In the genomic region with DNA sequence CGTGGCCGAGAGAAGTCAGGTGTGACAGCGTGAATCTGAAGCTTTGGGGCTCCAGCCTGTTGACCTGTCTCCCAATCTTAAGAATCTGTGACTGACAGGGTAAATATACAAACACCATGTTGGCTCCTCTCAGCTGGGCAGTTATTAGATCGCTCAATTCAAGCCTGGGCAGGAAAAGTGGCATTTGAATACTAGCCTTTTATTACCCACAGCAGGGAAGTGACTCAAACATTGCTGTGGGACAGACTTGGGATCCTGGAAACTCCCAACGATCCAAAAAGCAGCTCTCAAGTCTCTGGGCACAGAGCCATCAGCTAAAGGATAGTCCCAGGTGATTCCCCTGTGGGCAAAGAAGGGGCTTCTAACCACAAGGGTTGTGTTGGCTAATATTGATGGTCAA, we compare ENCODE assay signal across 28 mouse cellular contexts. TPM values are rescaled to one million over a fixed set of nuclear protein-coding genes. Genes with fewer than 3 reads are reported as not detected.
A peak's percentile ranks its signal among the peaks of the same experiment; 100 is the strongest.
DNase-seq lines count a peak whose midpoint lies in the region; ATAC-seq and TF ChIP-seq lines count a peak whose summit lies in the region.
"Had no signal": no experiment of that assay in that cellular context is flagged by ENCODE, and none has a peak within 500 bp of the region (broad histone marks: within the 10 kb centered on the region; RNA-seq: fewer than 3 reads in every experiment).

No protein-coding gene starts in this region.

- no peak for TF ChIP-seq CTCF in hindbrain, postnatal 0 days (IDR thresholded peaks at IDR 0.05; ENCODE audit: low read depth)
- no peak for TF ChIP-seq CTCF in CH12.LX (conservative IDR thresholded peaks at IDR 0.05 in 1 of 2, IDR thresholded peaks at IDR 0.05 in 1 of 2; ENCODE audit: low read depth in 2 of 2, low read length in 2 of 2)

- no peaks in the 10 kb centered on the region for H3K27me3 ChIP-seq in hindbrain, postnatal 0 days (ENCODE audit: insufficient read depth, low read length)
- no peaks in the 10 kb centered on the region for H3K27me3 ChIP-seq in hindbrain, embryonic 12.5 days
- no peaks in the 10 kb centered on the region for H3K27me3 ChIP-seq in CH12.LX (replicated peaks)
- H3K27me3 ChIP-seq in midbrain, embryonic 14.5 days (ENCODE audit: control insufficient read depth, insufficient read depth, low read length): no peaks in the 10 kb centered on the region
- H3K27me3 ChIP-seq: embryonic facial prominence, embryonic 15.5 days; forebrain, embryonic 15.5 days; hindbrain, embryonic 13.5 days; intestine, embryonic 15.5 days had no signal

- no peak for ATAC-seq in hindbrain, postnatal 0 days
- ATAC-seq in hindbrain, embryonic 12.5 days (ENCODE audit: low FRiP score): no peak
- ATAC-seq in midbrain, embryonic 14.5 days (ENCODE audit: low FRiP score, low TSS enrichment): no peak
- ATAC-seq: CD4-positive, CD25-positive, alpha-beta regulatory T cell, adult 4 months; forebrain, embryonic 15.5 days; intestine, embryonic 15.5 days had no signal

- no peak for TF ChIP-seq POLR2A in CH12.LX (IDR thresholded peaks at IDR 0.05; ENCODE audit: low read depth, low read length)

- no peak overlapping the region for H3K4me2 ChIP-seq in hindbrain, postnatal 0 days (ENCODE audit: low read depth, low read length)
- no peak overlapping the region for H3K4me2 ChIP-seq in hindbrain, embryonic 12.5 days (replicated peaks)
- peak overlapping the region; percentile 46; the same call in 1 of the 2 replicates for H3K4me2 ChIP-seq in CH12.LX (ENCODE audit: insufficient read depth, low read depth, poor library complexity, severe bottlenecking)
- H3K4me2 ChIP-seq in midbrain, embryonic 14.5 days (ENCODE audit: low read length): no peak overlapping the region
- H3K4me2 ChIP-seq: embryonic facial prominence, embryonic 15.5 days; forebrain, embryonic 15.5 days; hindbrain, embryonic 13.5 days; intestine, embryonic 15.5 days had no signal

- no peak for TF ChIP-seq RAD21 in CH12.LX (IDR thresholded peaks at IDR 0.05; ENCODE audit: low read depth, low read length)

- H3K9me3 ChIP-seq in hindbrain, postnatal 0 days (ENCODE audit: low read length): no peaks in the 10 kb centered on the region
- H3K9me3 ChIP-seq in hindbrain, embryonic 12.5 days (replicated peaks): no peaks in the 10 kb centered on the region
- H3K9me3 ChIP-seq in CH12.LX (replicated peaks; ENCODE audit: low read length): no peaks in the 10 kb centered on the region
- H3K9me3 ChIP-seq in midbrain, embryonic 14.5 days (ENCODE audit: control insufficient read depth, low read length): no peaks in the 10 kb centered on the region
- H3K9me3 ChIP-seq: embryonic facial prominence, embryonic 15.5 days; forebrain, embryonic 15.5 days; hindbrain, embryonic 13.5 days; intestine, embryonic 15.5 days had no signal

- TF ChIP-seq EP300 in CH12.LX (IDR thresholded peaks at IDR 0.05; ENCODE audit: low read length): no peak

- dilution Hi-C loops in CH12.LX (cut with MboI; ENCODE audit: extremely low pct_ligation_motif_present, extremely low pct_unique_long_range_greater_than_20kb, low sequenced_read_pairs): no loop called here

- in situ Hi-C loops in CH12.LX (cut with MboI; ENCODE audit: low pct_ligation_motif_present, low pct_unique_long_range_greater_than_20kb, low sequenced_read_pairs): no loop called here

- no peaks in the 10 kb centered on the region for H3K79me2 ChIP-seq in CH12.LX (replicated peaks; ENCODE audit: control insufficient read depth, extremely low read depth, insufficient read depth, poor library complexity, severe bottlenecking)

- no peak overlapping the region for H3K27ac ChIP-seq in hindbrain, postnatal 0 days
- H3K27ac ChIP-seq in hindbrain, embryonic 12.5 days: no peak overlapping the region
- H3K27ac ChIP-seq in CH12.LX (ENCODE audit: insufficient read depth, low read depth): peak overlapping the region; percentile 38; the same call in 1 of the 2 replicates
- H3K27ac ChIP-seq in midbrain, embryonic 14.5 days (replicated peaks; ENCODE audit: low read depth, low read length): no peak overlapping the region
- H3K27ac ChIP-seq: embryonic facial prominence, embryonic 15.5 days; forebrain, embryonic 15.5 days; hindbrain, embryonic 13.5 days; intestine, embryonic 15.5 days had no signal

- no peaks in the 10 kb centered on the region for H3K4me1 ChIP-seq in hindbrain, postnatal 0 days (ENCODE audit: insufficient read depth, low read length)
- no peaks in the 10 kb centered on the region for H3K4me1 ChIP-seq in hindbrain, embryonic 12.5 days
- H3K4me1 ChIP-seq in CH12.LX (ENCODE audit: control insufficient read depth in 1 of 2, insufficient read depth in 2 of 2): peaks cover 19 to 47% of the 10 kb centered on the region in 2 experiments
- H3K4me1 ChIP-seq in midbrain, embryonic 14.5 days (ENCODE audit: control insufficient read depth, insufficient read depth, low read length): no peaks in the 10 kb centered on the region
- H3K4me1 ChIP-seq: forebrain, embryonic 15.5 days; hindbrain, embryonic 13.5 days; intestine, embryonic 15.5 days had no signal

- H3K9ac ChIP-seq in hindbrain, postnatal 0 days (replicated peaks; ENCODE audit: low read length): no peak overlapping the region
- no peak overlapping the region for H3K9ac ChIP-seq in hindbrain, embryonic 12.5 days
- no peak overlapping the region for H3K9ac ChIP-seq in CH12.LX (ENCODE audit: insufficient read depth, low read depth)
- H3K9ac ChIP-seq in midbrain, embryonic 14.5 days (replicated peaks; ENCODE audit: low read length): no peak overlapping the region
- H3K9ac ChIP-seq: embryonic facial prominence, embryonic 15.5 days; forebrain, embryonic 15.5 days; hindbrain, embryonic 13.5 days; intestine, embryonic 15.5 days had no signal

- WGBS in hindbrain, postnatal 0 days: 26% methylated on average over 5 of the region's 5 CpGs
- WGBS in hindbrain, embryonic 12.5 days: 54% methylated on average over 5 of the region's 5 CpGs
- WGBS in midbrain, embryonic 14.5 days: 18% methylated on average over 5 of the region's 5 CpGs

- peak; percentile 28 for DNase-seq in hindbrain, postnatal 0 days (ENCODE audit: low spot score)
- DNase-seq in 3134 (ENCODE audit: extremely low read depth, insufficient read length, low spot score): peak; percentile 74
- DNase-seq in CH12.LX (ENCODE audit: extremely low read depth): no peak
- peak; percentile 54 for DNase-seq in fibroblast of lung, adult 2 months (ENCODE audit: low read depth)
- DNase-seq in frontal cortex, postnatal 25 days (ENCODE audit: low spot score in 2 of 2): no peak
- no peak for DNase-seq in midbrain, embryonic 14.5 days
- DNase-seq: adrenal gland, adult 8-10 months; B cell, adult 2 months; cerebellum, adult 11 months; cerebellum, adult 8-10 months; cerebellum, postnatal 14 days; embryo, embryonic 11 days; gastrocnemius, postnatal 25 days; heart, postnatal 10 days; heart, postnatal 4 days had no signal

- H3K36me3 ChIP-seq in hindbrain, postnatal 0 days (ENCODE audit: insufficient read depth, low read length): no peaks in the 10 kb centered on the region
- no peaks in the 10 kb centered on the region for H3K36me3 ChIP-seq in hindbrain, embryonic 12.5 days
- no peaks in the 10 kb centered on the region for H3K36me3 ChIP-seq in CH12.LX (replicated peaks in 1 of 2; ENCODE audit: control insufficient read depth in 1 of 2, insufficient read depth in 1 of 2, low read length in 1 of 2)
- H3K36me3 ChIP-seq in midbrain, embryonic 14.5 days (ENCODE audit: control insufficient read depth, insufficient read depth, low read length): no peaks in the 10 kb centered on the region
- H3K36me3 ChIP-seq: embryonic facial prominence, embryonic 15.5 days; forebrain, embryonic 15.5 days; hindbrain, embryonic 13.5 days; intestine, embryonic 15.5 days had no signal

- no peak overlapping the region for H3K4me3 ChIP-seq in hindbrain, postnatal 0 days (ENCODE audit: low read length)
- H3K4me3 ChIP-seq in hindbrain, embryonic 12.5 days: no peak overlapping the region
- no peak overlapping the region for H3K4me3 ChIP-seq in CH12.LX (replicated peaks in 1 of 3; ENCODE audit: low read depth in 2 of 3, low read length in 2 of 3, poor library complexity in 1 of 3)
- H3K4me3 ChIP-seq in midbrain, embryonic 14.5 days (replicated peaks; ENCODE audit: low read depth, low read length): no peak overlapping the region
- H3K4me3 ChIP-seq: embryonic facial prominence, embryonic 15.5 days; erythroblast, embryonic 14.5 days; forebrain, embryonic 15.5 days; hindbrain, embryonic 13.5 days; intestine, embryonic 15.5 days had no signal

RNA-seq across cellular contexts. Expression of gene Pllp, which starts 18.5 kb away (rescaled TPM):
- total RNA-seq in hindbrain, postnatal 0 days (2014; rRNA removed): 19.0 and 20.3 TPM in 2 replicates
- polyA plus RNA-seq in hindbrain, postnatal 0 days (2015; fragmentation: Nextera tagmentation; extraction: Ambion mirVana): 18.6 and 20.6 TPM in 2 replicates
- 0.25 and 0.41 TPM in 2 replicates for polyA plus RNA-seq in hindbrain, embryonic 12.5 days (2016; fragmentation: Nextera tagmentation; extraction: Ambion mirVana)
- total RNA-seq in CH12.LX (2012; rRNA removed) (25.9 and 29.5 TPM in 2 replicates), CH12.LX (2014; rRNA removed) (5.1 and 5.3 TPM in 2 replicates)
- polyA plus RNA-seq in CH12.LX (2012; ENCODE audit: insufficient read length, low read depth): 3.7 and 6.1 TPM in 2 replicates
- 0.82 and 1.3 TPM in 2 replicates for polyA plus RNA-seq in midbrain, embryonic 14.5 days (2014; fragmentation: Nextera tagmentation; extraction: Ambion mirVana)
- total RNA-seq: common myeloid progenitor, adult 5-6 weeks; granulocyte monocyte progenitor cell, adult 5-6 weeks; MEL had no signal
- polyA plus RNA-seq: erythroblast, embryonic 14.5 days; heart, embryonic 14.5 days had no signal

RNA-seq across cellular contexts. Expression of gene Ccl22, which starts 30.8 kb away (rescaled TPM):
- 0.05 TPM in 1 of 2 replicates, not detected in the other for total RNA-seq in hindbrain, postnatal 0 days (2014; rRNA removed)
- 0.10 and 0.13 TPM in 2 replicates for polyA plus RNA-seq in hindbrain, postnatal 0 days (2015; fragmentation: Nextera tagmentation; extraction: Ambion mirVana)
- polyA plus RNA-seq in hindbrain, embryonic 12.5 days (2016; fragmentation: Nextera tagmentation; extraction: Ambion mirVana): not detected in 2 replicates
- total RNA-seq in CH12.LX (2012; rRNA removed) (1,648 and 3,114 TPM in 2 replicates), CH12.LX (2014; rRNA removed) (1,111 and 1,396 TPM in 2 replicates)
- polyA plus RNA-seq in CH12.LX (2012; ENCODE audit: insufficient read length, low read depth): 4,019 and 4,546 TPM in 2 replicates
- 0.67 TPM in 1 of 2 replicates, not detected in the other for polyA plus RNA-seq in midbrain, embryonic 14.5 days (2014; fragmentation: Nextera tagmentation; extraction: Ambion mirVana)
- total RNA-seq: common myeloid progenitor, adult 5-6 weeks; gastrocnemius, postnatal 25 days; granulocyte monocyte progenitor cell, adult 5-6 weeks; heart, postnatal 10 days; heart, postnatal 4 days; MEL had no signal
- polyA plus RNA-seq: CD4-positive, CD25-positive, alpha-beta regulatory T cell, adult 4 months; embryonic facial prominence, embryonic 11.5 days; embryonic facial prominence, embryonic 15.5 days; forebrain, embryonic 11.5 days; forebrain, embryonic 15.5 days; heart, embryonic 14.5 days; hindbrain, embryonic 13.5 days; intestine, embryonic 15.5 days had no signal

RNA-seq across cellular contexts. Expression of gene Arl2bp, which starts 48.2 kb away (rescaled TPM):
- total RNA-seq in hindbrain, postnatal 0 days (2014; rRNA removed): 134 and 234 TPM in 2 replicates
- 199 and 208 TPM in 2 replicates for polyA plus RNA-seq in hindbrain, postnatal 0 days (2015; fragmentation: Nextera tagmentation; extraction: Ambion mirVana)
- polyA plus RNA-seq in hindbrain, embryonic 12.5 days (2016; fragmentation: Nextera tagmentation; extraction: Ambion mirVana): 205 and 223 TPM in 2 replicates
- 24.8 and 29.4 TPM in 2 replicates for total RNA-seq in CH12.LX (2012; rRNA removed)
- total RNA-seq in CH12.LX (2014; rRNA removed): 71.2 and 85.1 TPM in 2 replicates
- 107 and 114 TPM in 2 replicates for polyA plus RNA-seq in CH12.LX (2012; ENCODE audit: insufficient read length, low read depth)
- polyA plus RNA-seq in midbrain, embryonic 14.5 days (2014; fragmentation: Nextera tagmentation; extraction: Ambion mirVana): 83.0 and 99.4 TPM in 2 replicates

RNA-seq across cellular contexts. Expression of gene Cx3cl1, which starts 57.3 kb away (rescaled TPM):
- total RNA-seq in hindbrain, postnatal 0 days (2014; rRNA removed): 99.6 and 100 TPM in 2 replicates
- 74.1 and 87.9 TPM in 2 replicates for polyA plus RNA-seq in hindbrain, postnatal 0 days (2015; fragmentation: Nextera tagmentation; extraction: Ambion mirVana)
- 10.6 and 14.2 TPM in 2 replicates for polyA plus RNA-seq in hindbrain, embryonic 12.5 days (2016; fragmentation: Nextera tagmentation; extraction: Ambion mirVana)
- total RNA-seq in CH12.LX (2012; rRNA removed) (2.5 and 3.7 TPM in 2 replicates), CH12.LX (2014; rRNA removed) (0.19 TPM in 1 of 2 replicates, not detected in the other)
- 4.2 and 4.6 TPM in 2 replicates for polyA plus RNA-seq in CH12.LX (2012; ENCODE audit: insufficient read length, low read depth)
- 19.1 and 21.8 TPM in 2 replicates for polyA plus RNA-seq in midbrain, embryonic 14.5 days (2014; fragmentation: Nextera tagmentation; extraction: Ambion mirVana)
- total RNA-seq: common myeloid progenitor, adult 5-6 weeks; MEL had no signal
- polyA plus RNA-seq: CD4-positive, CD25-positive, alpha-beta regulatory T cell, adult 4 months had no signal

Comparison
In these comparisons a context has a peak if more than half of its experiments do, and no peak if none do; other contexts are left out.
1. DNase-seq: peak in hindbrain, postnatal 0 days (single experiment), 3134 (single experiment) and fibroblast of lung, adult 2 months (single experiment); none in CH12.LX (single experiment), frontal cortex, postnatal 25 days (0 of 2) and midbrain, embryonic 14.5 days (single experiment).
2. RNA of gene Ccl22, which starts 30.8 kb away (polyA plus RNA-seq): 4,019 to 4,546 TPM in CH12.LX; 0.67 TPM in midbrain, embryonic 14.5 days, 0.10 to 0.13 TPM in hindbrain, postnatal 0 days and not detected in hindbrain, embryonic 12.5 days; every median in the first group is over 1,000 times any median in the second.